Mouse (Mus musculus): ENCODE data around the gene Tuba1c.

GRCm38 (mm10) chr15:99031388-99031675 lies 1.6 kb downstream of the Tuba1c start:
- TF ChIP-seq CTCF (IDR thresholded peaks at IDR 0.05; ENCODE audit: control insufficient read depth, insufficient read depth, insufficient read length) (no peak), CEBPB (IDR thresholded peaks at IDR 0.05; ENCODE audit: low read depth) (no peak), MAX (IDR thresholded peaks at IDR 0.05) (no peak)

Data from C2C12 (cell line).